Mouse (Mus musculus) heart, embryonic 16.5 days (tissue): ENCODE results near the gene Foxc2. TPM values are rescaled to one million over a fixed set of nuclear protein-coding genes. Genes with fewer than 3 reads are reported as not detected.

ENCODE experiments used
- microRNA-seq: library from miRNA; unstranded; fragments of <30 nt; microRNA quantifications from one replicate; pipeline ENCODE4, GENCODE M21; 2017
- polyA plus RNA-seq: library from polyadenylated mRNA; unstranded; fragments of >200 nt; fragmentation: Nextera tagmentation; extraction: Ambion mirVana; gene quantifications from 2 replicates; pipeline ENCODE4 v1.2.1, GENCODE M21; 2015

Gene Foxc2
- polyA plus RNA-seq, 1 experiment from 2014 or later, result 4.4 TPM

Small RNA genes within 50 kb of the gene (microRNA-seq; reads per million reads assigned to microRNA genes)
- gene Gm27530, result not detected

Other genes with a start within 250 kb of the Foxc2 start
- 1.9 and 8.9 TPM in 2 replicates for gene Foxf1, start 31.8 kb upstream of the Foxc2 start, polyA plus RNA-seq
- 32.1 and 32.3 TPM in 2 replicates for gene Mthfsd, start 7.8 kb upstream of the Foxc2 start, polyA plus RNA-seq
- 0.49 and 0.62 TPM in 2 replicates for gene Foxl1, start 11.8 kb downstream of the Foxc2 start, polyA plus RNA-seq